Mouse (Mus musculus) lung, adult 2 months (tissue): ENCODE results near the gene Rnf43.

Experiments
- CTCF ChIP-seq: fragments of 200-500 bp; IDR thresholded peaks from 2 replicates; pipeline ENCODE4 v1.5.1; 2011; ENCODE audit warnings: mild to moderate bottlenecking, low read length, control low read depth; ENCODE audit not compliant: insufficient read depth
- POLR2A ChIP-seq: fragments of 200-500 bp; IDR thresholded peaks from 2 replicates; pipeline ENCODE4 v1.6.1; 2011; ENCODE audit warnings: low read depth, mild to moderate bottlenecking, control low read depth, low read length, borderline replicate concordance; ENCODE audit errors: extremely low read depth

- TF ChIP-seq CTCF (no peak), POLR2A (no peak)
Measured at GRCm38 (mm10) chr11:87617606-87618005, 44.9 kb upstream of the Rnf43 start.
